Mouse (Mus musculus) brain, embryonic 14.5 days (tissue): ENCODE results near the gene Thumpd1.

Experiments
- CTCF ChIP-seq: fragments of 200-500 bp; IDR thresholded peaks from 2 replicates; pipeline ENCODE4 v1.5.1; 2012; ENCODE audit warnings: inconsistent platforms, mild to moderate bottlenecking, moderate library complexity, borderline replicate concordance; ENCODE audit not compliant: insufficient read depth, insufficient read length; ENCODE audit errors: extremely low read depth
- POLR2A ChIP-seq: fragments of 200-500 bp; IDR thresholded peaks from 2 replicates; pipeline ENCODE4 v1.6.1; 2012; ENCODE audit warnings: mild to moderate bottlenecking, inconsistent platforms, borderline replicate concordance; ENCODE audit not compliant: poor library complexity, insufficient read depth, insufficient read length, severe bottlenecking; ENCODE audit errors: extremely low read depth

GRCm38 (mm10) chr7:119764377-119764776 is 43.8 kb upstream of the Thumpd1 start:
- TF ChIP-seq POLR2A = no peak
- no peak for TF ChIP-seq CTCF
